Mouse (Mus musculus) ovary, adult 18-20 months (tissue): ENCODE measurements at regions not wholly inside any gene's neighbourhood (a gene's known extent, or its start where the extent isn't known, plus 50 kb on each side); places are given as distances from the start of the nearest gene placed in this dataset.
"Not testable (repeated sequence)": the region's sequence is repeated elsewhere in the genome, so short reads cannot be mapped to it uniquely, and the experiment has no call there.

Source experiments
- DNase-seq: peaks from one replicate; pipeline ENCODE4 v3.0.0; 2022; ENCODE audit warnings: low spot score, mixed read lengths

DNA sequence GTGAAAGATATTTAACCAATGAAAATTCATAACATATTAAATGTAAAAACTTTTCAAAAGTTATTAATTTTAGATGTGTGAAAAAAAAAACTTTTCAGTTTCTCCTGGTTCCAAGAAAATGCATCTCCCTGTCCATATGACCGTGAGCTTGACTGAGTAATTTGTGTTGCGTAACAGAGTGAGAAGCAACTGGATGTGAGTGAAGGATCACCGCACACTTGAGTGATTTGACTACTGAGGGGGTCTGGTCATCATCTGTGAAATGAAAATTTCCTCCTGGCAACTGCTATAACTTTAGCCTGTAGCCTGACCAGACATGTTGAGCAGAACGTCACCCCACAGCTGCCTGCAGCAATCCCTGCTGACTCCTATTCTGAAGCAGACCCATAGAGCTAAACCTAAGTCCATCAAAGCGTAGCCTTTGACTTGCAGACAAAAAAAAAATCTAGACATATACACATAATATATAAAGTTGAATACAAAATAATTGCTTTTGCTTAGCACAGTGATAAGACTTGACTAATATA is 461.2 kb downstream of the Brinp3 start:
- DNase-seq: no peak

DNA sequence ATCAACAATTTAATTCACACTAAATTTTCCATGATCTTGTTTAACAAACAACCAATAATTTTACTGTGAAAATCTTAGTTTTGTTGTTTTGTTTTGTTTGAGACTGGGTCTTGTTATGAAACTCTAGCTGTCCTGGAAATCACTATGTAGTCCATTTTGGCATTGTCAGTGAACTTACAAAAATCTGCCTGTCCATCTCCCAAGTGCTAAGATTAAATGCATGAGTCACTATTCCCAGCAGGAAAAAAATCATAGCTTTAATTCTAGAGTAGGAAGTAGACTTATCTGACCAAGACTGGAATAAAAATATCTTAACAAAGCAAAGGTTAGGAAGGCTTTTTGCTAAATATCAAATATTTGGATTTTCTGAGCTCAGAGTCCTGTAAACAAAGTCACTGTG is 461.8 kb downstream of the Brinp3 start:
- no peak for DNase-seq

DNA sequence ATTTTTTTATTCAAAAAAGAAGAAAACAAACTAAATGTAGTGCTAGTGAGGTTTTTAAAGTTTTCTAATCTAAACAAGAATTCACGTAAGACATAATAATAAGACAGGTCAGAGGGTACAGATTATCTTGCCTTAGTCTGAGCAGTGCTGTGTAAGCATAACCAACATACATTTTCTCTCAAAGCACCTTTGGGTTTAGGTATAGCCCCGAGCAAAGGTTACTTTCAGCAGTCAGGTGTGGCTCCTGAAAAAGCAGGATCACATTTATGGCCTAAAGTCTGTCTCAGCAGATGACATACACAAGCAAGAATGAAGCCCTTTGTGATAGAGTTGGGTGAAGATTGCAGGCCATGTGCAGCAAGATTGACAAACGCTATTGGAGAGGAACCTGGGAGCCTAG is 465.9 kb downstream of the Brinp3 start:
- no peak for DNase-seq

DNA sequence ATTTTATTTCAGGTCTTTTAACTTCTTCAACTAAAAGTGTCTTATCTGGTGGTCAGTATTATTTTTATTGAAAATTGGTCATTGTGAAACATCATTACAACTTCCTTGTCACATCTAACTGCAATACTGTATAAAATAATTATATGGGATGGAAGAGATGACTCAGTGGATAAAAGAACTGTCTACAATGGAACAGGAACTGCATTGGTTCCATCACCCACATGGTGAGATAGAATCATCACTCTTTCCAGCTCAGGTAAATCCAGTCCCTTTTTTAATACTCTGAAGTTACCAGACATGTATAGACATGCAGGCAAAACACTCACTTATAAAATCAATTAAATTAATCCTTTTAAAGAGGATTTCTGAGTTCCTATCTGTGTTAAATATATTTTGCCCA is 473.0 kb downstream of the Brinp3 start:
- no peak for DNase-seq

DNA sequence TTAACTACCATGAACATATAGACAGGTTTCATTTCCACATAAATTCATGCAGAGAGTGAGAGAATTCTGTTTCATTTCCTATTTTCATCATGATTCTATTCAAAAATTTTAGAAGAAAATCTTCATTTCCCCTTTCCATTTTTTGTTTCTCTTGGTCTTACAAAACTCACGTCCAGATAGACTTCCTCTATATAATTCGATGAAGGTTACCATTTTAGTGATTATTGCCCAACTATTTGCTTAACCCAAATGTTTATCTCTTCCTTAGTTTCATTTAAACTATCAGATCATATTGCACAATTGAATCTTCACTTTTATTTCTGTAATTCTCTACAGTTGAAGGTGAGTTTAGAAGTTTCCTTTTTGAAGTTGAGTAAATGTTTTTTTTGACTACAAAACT is 473.4 kb downstream of the Brinp3 start:
- no peak for DNase-seq

DNA sequence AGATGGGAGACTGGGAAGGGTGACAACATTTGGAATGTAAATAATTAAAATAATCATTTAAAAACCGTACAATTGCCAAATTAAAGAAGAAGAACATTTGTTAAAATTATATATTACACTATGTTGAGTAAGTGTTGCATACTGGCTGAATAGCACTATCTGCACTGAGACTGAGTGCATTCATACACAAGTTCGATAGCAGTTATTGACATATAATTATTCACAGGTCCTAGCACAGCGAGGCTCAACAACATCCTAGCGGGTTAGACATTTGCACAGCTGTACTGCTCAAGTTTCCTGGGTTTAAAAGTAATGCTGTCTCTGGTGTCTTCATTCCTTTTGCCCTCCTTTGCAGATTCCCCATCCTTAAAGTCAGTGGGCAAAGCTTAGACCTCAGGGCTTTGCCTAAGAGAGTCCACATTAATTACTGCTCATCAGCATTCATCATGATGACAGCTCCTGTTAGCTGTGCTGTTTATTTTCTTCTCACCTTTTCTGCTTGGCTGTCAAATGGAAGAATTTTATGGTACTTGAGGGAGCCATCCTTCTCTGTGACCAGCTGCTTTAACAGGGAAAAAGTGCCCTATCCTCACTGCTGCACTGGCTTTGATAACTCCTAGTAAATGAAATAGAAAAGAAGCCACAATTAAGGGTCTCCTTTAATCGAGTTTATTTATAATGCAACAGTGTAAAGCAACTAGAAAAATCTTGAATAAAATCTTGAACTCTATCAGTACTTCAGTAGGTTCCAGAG is 489.1 kb downstream of the Brinp3 start:
- no peak for DNase-seq

DNA sequence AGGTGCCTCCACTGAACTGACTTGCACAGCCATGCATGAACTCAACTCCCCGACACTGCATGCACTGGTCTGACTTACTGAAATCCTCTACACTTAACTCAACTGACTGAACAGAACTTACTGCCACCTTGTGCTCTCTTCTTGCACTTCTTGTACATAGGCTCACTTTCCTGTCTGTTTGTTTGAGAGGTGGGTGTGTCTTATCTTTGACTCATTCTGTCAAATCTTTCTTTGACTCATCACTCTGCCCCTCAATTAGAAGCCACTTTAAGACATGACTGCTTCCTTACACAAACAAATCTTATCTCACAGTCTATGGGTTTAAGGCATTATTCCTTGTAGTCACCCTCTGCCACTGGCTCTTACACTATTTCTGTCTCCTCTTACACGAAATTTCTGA is 505.5 kb downstream of the Brinp3 start:
- DNase-seq: no peak

DNA sequence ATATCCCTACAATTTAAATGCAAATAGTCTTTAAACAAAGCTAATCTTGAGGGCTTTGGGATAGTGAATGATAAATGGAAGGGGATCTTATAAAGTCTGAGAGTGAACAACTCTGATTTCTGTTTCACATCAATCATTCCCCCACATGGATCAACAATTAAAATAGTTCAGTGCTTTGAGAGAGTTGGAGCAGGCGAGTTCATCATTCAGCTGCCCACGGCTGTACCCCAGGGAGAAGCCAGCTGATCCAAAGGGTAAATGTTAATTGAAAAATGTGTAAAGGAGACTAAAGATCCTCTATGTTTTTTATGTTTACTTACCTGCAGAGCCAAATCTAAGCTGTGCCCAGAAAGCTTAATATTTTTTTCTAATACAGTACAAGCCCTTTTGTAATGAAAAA is 553.2 kb downstream of the Brinp3 start:
- DNase-seq: no peak

DNA sequence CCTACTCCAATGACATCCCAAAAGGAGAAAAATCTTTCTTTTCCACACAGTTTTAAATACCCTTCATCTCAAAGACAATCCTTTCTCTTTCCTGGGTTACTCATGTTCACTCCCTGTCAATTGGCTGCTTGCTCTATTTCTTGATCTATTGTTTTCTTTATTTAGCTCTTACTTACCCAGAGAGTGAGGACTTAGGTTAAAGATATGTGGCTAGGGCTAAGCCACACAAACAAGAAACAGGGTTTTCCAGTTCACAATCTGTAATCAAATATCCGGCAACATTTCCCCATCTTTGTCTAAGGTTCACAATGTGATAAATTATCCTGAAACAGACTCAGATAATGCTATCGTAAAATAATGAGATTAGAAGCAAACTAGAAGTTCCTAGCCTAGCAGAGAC is 563.9 kb downstream of the Brinp3 start:
- DNase-seq: no peak

DNA sequence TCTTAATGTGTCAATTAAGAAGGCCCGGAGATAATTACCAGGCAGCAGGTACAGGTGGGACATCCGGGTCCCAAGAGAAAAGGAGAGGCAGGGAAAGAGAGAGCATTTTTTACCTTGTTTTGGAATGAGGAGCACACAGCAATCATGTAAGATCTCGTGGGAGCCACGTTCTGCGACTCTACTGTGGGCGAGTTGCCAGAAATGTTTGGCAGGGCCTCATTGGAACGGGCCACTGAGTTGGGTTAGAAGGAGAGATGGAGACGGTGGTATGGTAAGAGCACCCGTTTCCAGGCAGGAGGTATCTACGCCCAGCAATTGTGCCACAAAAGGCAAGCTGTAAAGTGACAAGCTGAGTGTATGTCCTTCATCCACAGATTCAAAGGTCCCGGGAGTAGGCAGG is 579.6 kb downstream of the Brinp3 start:
- DNase-seq: no peak

DNA sequence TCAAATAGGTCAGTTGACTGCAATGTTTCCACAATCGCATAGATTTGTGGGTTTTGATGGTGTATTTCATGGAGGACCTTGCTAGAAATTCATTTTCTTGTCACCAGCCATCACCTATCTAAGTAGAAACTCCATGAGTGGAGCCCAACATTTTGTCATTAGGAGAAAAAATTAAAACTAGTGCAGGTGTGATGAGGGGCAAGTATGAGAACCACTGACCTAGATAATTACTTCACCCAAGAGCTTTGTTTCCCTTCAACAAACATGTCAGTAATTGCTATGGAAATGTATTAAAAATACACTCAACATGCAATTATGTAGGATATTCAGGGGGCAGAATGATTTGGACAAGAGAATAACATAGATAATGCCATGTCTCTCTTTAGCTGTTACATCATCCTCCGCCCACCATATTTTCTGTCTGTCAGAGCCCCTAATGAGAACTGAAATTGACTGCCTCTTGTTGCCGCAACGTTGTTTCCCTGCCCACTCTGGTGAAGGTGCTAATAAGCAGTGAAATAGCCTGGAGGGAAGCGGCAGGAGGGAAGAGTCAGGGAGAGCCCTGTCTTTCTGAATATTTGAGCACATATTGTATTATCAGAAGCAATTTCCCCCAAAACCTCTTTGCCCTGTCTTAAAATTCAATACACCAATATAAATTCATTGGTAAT is 589.7 kb downstream of the Brinp3 start:
- DNase-seq: no peak

DNA sequence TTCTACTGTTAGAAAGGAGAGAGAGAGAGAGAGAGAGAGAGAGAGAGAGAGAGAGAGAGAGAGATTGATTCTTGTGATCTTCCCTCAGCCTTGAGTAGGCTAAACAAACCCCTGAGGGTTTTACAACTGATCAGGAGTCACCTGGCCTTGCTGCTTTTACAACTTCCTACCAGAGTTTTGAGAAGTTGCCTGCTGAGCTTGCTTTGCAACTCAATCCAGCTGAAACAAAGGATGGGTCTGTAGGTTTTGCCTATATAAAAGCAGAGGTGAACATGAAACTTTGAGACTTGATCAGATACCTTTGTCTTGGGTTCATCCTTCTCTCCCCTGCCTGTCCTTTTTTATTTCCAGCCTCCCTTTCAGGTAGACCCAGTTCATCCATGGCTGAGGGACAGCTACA is 631.0 kb downstream of the Brinp3 start:
- DNase-seq: no peak

DNA sequence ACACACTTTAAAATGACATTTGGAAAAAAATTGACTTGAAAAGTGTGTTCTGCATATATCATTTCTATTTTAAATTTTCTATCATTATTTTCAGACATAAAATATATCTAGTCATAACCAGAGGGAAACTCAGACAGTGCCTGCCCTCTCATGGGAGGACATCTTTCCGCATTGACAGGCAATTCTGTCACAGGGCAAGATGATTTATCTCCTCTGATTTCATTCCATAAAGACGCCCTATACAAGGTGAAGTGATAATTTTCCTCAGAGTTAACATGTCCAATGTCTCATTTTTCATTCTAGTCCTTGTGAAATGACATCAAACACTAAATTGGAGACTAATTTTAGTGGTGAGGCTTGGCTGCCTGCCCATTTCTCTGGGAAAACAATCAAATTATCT is 643.6 kb downstream of the Brinp3 start:
- DNase-seq: no peak

DNA sequence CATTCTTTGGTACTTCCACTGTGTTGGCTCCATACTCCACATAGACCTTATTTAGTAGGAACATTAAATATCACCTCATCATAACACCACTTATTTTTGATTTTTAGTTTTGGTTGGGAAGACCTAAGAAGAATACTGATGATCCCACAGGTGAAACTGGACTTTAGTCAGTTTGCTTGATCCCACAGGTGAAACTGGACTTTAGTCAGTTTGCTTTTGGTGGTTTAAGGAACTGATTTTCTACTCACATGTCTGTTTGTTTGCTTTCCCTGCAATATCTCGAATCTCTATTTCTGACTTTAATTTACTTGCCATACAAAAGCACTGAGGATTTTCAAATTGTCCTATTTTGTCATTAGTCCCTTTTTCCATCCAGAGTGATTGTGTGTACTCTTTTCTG is 680.8 kb downstream of the Brinp3 start:
- DNase-seq: no peak

DNA sequence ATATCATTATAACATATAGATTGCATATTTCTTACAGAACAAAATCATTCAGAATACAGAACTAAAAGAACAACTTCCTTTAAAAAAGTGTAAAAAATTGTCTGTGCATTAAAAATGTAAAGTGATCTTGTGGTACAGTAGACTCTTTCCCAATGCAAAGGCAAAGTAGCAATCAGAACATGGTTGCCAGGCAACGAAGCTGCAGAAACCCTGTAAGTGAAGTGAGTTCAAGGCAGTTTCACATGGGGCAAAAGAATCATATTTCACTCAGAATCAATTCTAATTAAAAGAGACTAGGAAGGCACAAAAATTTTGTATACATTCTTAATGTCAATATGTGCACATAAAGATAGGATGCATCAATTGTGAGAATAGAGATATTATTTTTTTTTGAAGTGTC is 692.2 kb downstream of the Brinp3 start:
- DNase-seq: no peak

DNA sequence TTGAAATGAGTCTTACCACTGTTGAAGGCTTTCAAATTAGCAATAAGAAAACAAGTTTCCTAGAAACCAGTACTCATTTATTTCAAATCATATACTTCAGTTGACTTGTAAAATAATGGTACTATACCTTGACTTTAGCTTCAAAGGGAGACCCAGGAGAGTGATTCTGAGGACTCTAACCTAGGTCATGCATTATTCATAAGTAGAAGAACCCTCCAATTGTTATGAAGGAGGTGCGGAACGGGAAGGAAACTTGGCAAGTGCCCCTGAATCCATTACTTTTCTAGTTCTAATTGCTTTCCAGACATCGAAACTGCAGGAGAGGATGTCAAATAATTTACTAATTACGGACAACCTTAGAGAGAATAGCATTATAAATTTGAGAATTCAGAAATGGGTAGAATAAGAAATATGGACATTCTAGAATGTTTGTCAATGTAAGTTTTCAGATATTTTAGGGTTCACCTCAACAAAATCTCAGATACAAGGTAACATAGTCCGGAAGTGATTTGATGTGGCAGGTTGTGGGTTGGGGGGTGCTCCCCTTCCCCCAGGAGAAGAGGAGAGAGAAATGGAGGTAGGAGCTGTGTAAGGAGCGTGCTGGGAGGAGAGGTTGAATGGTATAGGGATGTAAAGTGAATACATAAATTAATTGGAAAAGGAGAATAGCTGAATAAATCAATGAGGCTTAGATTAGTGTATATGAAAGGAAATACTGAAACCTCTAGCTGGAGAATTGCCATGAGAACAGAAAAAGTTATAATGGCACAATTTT is 692.9 kb downstream of the Brinp3 start:
- no peak for DNase-seq

DNA sequence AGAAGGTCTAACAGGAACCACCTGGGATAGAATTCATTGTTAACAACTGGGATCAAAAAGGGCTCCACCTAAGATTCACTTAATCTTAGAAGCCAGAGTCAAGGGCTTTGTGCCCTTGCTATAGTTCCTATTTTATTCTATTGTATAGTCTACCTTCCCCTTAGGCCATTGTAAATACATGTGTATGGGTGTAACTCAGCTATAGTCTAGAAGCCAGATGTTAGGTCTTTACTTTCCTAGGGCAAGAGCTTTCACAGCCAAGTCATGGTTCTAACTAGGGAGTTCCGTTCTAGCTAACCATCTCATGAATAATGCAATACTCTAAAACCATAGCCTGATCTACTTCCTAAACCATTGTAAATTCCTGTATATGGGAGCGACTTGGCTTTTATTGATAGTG is 705.4 kb downstream of the Brinp3 start:
- not testable (repeated sequence) for DNase-seq

DNA sequence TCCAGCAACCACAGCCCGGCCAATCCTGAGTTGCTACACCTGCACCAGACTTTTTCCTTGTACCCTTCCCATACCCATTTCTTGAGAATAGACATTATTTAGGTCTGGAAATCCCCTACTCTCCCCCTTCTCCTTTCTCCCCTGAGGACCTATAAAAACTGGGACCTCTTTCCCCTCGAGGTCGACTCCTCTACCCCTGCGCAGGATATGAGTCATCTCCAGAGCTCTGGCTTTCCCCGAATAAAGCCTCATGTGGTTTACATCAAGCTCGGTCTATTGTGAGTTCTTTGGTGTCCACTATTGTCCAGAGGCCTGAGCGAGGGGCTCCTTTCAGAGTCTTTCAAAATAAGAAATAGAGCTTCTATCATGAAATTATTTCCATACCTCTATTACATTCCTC is 720.3 kb downstream of the Brinp3 start:
- not testable (repeated sequence) for DNase-seq

DNA sequence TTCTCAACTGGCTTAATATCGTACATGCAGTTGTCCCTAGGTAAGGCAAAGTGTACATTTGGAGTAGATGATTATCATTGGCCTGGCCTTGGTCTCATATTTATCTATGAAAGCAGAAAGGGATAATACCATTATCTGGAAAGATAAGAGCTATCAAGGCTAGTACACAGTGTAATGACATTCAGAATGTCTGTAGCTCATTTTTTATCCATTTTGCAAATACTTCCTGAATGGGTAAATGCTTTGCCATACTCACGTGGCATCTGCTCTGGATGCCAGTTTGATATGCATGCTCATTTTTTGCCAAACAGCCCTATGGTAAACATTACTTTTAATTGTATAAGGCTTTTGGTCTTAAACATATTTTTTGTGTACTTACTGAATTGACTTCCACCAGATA is 723.4 kb downstream of the Brinp3 start:
- no peak for DNase-seq

DNA sequence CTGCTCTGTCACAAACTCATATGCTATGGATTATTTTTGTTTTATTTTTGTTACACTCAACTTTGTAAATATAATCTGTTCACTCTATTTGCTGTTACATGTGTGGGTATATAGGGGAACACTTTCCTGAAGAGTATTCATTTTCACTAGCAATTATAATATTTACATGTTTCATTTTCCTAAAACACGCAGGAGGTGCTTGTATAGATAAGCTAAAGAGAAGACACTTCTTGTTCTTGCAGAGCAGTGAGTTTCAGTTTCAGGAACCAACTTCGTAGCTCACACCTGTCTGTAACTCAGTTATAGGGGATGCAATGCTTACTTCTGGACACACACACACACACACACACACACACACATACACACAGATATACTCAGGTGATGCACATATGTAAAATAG is 724.9 kb downstream of the Brinp3 start:
- DNase-seq: no peak

DNA sequence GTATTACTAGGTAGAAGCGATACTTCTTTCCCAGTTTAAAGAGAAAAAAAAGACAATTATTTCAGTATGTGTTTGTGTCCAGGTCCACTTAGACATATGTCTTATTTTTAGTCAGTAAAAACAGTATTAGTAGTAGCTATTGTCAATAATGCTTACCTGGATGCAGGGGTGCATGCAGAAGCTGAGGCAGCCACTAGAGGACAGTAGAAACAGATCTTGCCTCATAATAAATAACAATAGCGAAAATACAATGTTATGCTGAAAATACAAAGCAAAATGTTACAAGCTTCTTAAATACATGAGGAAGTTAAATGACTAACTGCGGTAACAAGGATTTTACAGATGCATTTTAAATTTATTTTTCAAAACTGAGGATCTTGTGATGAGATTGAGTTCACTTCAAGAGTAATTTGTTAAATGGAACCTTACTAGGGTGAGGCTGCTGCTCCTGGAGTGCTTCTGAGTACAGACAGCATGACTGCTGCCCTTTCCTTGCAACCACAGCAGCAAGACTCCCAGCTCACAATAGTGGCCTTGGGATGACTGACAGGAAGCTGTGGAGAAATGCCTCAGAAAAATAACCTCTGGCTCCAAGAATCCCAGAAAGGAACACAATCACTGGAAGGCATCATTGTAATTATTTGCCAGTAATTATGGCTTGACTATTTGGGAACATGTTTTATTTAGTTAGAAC is 728.8 kb downstream of the Brinp3 start:
- DNase-seq: no peak

DNA sequence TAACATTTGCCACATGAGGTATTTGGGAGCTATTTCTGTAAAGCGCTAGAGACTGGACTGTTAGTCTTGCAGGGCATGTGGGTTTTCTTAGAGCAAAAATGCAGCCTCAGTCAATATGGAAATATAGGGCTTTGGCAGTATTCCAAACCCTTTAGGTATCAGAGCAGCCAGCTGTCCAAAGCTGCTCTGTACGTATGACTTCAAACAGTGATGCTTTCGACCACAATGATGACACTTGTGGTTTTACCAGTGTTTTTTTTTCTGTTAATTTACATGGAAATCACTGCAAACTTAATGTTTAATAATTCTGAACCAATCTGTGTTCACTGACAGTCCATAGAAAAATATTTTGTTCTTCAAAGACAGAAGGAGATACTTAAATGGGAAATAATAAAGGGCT is 743.0 kb downstream of the Brinp3 start:
- no peak for DNase-seq
